Mouse (Mus musculus) hindbrain, postnatal 0 days (tissue): Measurements from ENCODE around the gene Igsf11. TPM values are rescaled to one million over a fixed set of nuclear protein-coding genes. Genes with fewer than 3 reads are reported as not detected.
A peak's percentile ranks its signal among the peaks of the same experiment; 100 is the strongest.

Source experiments
- ATAC-seq: fragments of 200-750 bp; cut with Nextera tagmentation; 2 replicates; pipeline ENCODE4 v1.8.0; 2017; ENCODE audit warnings: mild to moderate bottlenecking, moderate TSS enrichment, moderate library complexity
- DNase-seq: peaks from one replicate; pipeline ENCODE4 v3.0.0-alpha.2; 2015; ENCODE audit warnings: low spot score
- H3K27ac ChIP-seq: fragments of 300-500 bp; sonication (generic); 2 replicates; pipeline ENCODE4 v1.5.1; 2014; ENCODE audit warnings: mild to moderate bottlenecking
- H3K27me3 ChIP-seq: fragments of 300-500 bp; sonication (generic); 2 replicates; pipeline ENCODE4 v1.6.1; 2014; ENCODE audit warnings: low read length, mixed read lengths; ENCODE audit not compliant: insufficient read depth
- H3K36me3 ChIP-seq: fragments of 300-500 bp; sonication (generic); 2 replicates; pipeline ENCODE4 v1.6.1; 2014; ENCODE audit warnings: low read length, mixed read lengths; ENCODE audit not compliant: insufficient read depth
- H3K4me1 ChIP-seq: fragments of 300-500 bp; sonication (generic); 2 replicates; pipeline ENCODE4 v1.6.1; 2014; ENCODE audit warnings: antibody characterized with exemption, low read length, mixed read lengths; ENCODE audit not compliant: insufficient read depth
- H3K4me2 ChIP-seq: fragments of 300-500 bp; sonication (generic); 2 replicates; pipeline ENCODE4 v1.6.1; 2014; ENCODE audit warnings: low read depth, mild to moderate bottlenecking, low read length, moderate library complexity, mixed read lengths
- H3K4me3 ChIP-seq: fragments of 300-500 bp; sonication (generic); 2 replicates; pipeline ENCODE4 v1.5.1; 2014; ENCODE audit warnings: low read length
- H3K9ac ChIP-seq: fragments of 300-500 bp; sonication (generic); replicated peaks from 2 replicates; pipeline ENCODE4 v1.6.1; 2014; ENCODE audit warnings: mild to moderate bottlenecking, low read length, moderate library complexity, mixed read lengths
- H3K9me3 ChIP-seq: fragments of 300-500 bp; sonication (generic); 2 replicates; pipeline ENCODE4 v1.6.1; 2016; ENCODE audit warnings: low read length, mixed read lengths
- CTCF ChIP-seq: IDR thresholded peaks from 2 replicates; pipeline ENCODE4 v1.5.1; 2016; ENCODE audit warnings: antibody characterized with exemption, control low read depth, low read depth
- WGBS: fragments of 180-500 bp; shearing (Covaris S2); extraction: QIAGEN DNeasy Blood & Tissue Kit; methylation state at CpG from one replicate; pipeline ENCODE4 v1.1.7; 2014; 5-methylcytosine and 5-hydroxymethylcytosine counted together
- polyA plus RNA-seq: library from polyadenylated mRNA; unstranded; fragments of >200 nt; fragmentation: Nextera tagmentation; extraction: Ambion mirVana; gene quantifications from 2 replicates; pipeline ENCODE4 v1.2.1, GENCODE M21; 2015
- total RNA-seq: library from RNA; depleted of rRNA; stranded (reverse); fragments of >200 nt; gene quantifications from 2 replicates; pipeline ENCODE4 v1.2.3, GENCODE M21; 2014; rRNA removed

The Igsf11 gene
- total and polyA plus RNA-seq, 2 experiments from 2014 or later = 4.9 to 24.5 TPM

DNA sequence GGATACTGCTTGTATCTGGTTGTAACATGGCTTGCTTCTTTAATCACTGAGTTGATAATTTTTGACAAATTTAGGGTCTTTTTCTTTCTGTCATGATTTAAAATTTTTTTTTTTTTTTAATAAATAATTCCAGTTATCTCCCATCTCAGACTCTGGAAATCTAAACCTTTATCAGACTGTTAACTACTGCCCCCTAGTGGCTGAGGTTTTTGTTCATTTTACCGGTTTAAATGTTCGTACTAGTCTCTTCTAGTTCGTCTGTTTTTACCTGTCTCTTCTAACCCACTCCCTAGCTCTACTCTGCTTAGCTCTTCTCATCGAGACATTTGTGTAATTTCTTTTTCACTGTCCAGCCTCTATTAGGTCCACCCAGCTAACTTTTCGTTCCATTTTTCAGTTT lies 170.1 kb downstream of the Igsf11 start:
- Histone ChIP-seq H3K4me1 (no peaks in the 10 kb centered on the region), H3K4me3 (no peak overlapping the region), H3K27me3 (no peaks in the 10 kb centered on the region), H3K4me2 (no peak overlapping the region), H3K36me3 (no peaks in the 10 kb centered on the region), H3K9me3 (no peaks in the 10 kb centered on the region), H3K9ac (no peak overlapping the region), H3K27ac (no peak overlapping the region)
- ATAC-seq (no peak), DNase-seq (peak; percentile 76)
- TF ChIP-seq CTCF = peak; percentile 64
- WGBS = 37% methylated on average over 5 of the region's 5 CpGs

DNA sequence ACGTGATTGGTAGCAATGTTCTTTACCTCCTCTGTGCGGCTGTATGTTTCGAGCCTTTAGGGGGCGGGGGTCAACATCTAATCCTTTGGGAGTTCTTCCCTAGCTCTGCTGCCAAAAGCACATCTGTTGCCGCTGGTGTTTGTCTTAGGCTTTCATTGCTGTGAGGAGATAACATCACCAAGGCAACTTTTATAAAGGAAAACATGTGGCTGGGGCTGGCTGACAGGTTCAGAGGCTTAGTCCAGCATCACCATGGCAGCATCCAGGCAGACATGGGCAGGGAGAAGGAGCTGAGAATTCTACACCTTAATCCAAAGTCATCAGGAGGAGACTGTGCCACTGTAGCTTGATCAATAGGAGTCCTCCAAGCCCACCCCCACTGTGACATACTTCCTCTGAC lies 173.1 kb downstream of the Igsf11 start:
- no peak for TF ChIP-seq CTCF
- no peak for ATAC-seq

DNA sequence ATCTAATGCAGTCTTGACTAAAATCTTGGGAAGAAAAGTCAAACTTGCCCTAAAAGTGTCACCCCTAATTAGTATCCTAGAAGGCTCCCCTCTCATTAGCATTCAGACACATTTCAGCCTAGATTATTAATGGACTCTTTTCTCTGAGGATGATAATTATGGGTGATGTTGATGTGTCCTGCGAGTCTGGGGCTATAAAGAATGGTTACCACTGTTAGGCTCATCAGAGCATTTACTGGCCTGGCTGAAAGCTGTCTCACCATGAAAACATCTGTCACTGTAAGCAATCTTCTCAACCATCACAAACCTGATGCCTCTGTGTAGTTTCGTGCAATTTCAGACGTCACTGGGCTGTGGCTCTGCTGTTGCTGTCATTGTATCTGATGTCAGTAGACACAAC lies 179.0 kb downstream of the Igsf11 start:
- Histone ChIP-seq H3K27me3 (no peaks in the 10 kb centered on the region), H3K9me3 (no peaks in the 10 kb centered on the region), H3K36me3 (no peaks in the 10 kb centered on the region), H3K9ac (no peak overlapping the region), H3K27ac (no peak overlapping the region), H3K4me1 (no peaks in the 10 kb centered on the region), H3K4me2 (no peak overlapping the region), H3K4me3 (no peak overlapping the region)
- 44% methylated on average over 3 of the region's 3 CpGs for WGBS
- 0 out of 2 replicates have a peak, but pooled peaks have one; percentile 5 for ATAC-seq
- no peak for DNase-seq
- TF ChIP-seq CTCF = no peak

More for the DNA sequence above, 173.1 kb downstream of the Igsf11 start:
- Histone ChIP-seq H3K4me1 (no peaks in the 10 kb centered on the region), H3K4me2 (no peak overlapping the region), H3K27ac (no peak overlapping the region), H3K4me3 (no peak overlapping the region), H3K9ac (no peak overlapping the region), H3K27me3 (no peaks in the 10 kb centered on the region), H3K9me3 (no peaks in the 10 kb centered on the region), H3K36me3 (no peaks in the 10 kb centered on the region)
- DNase-seq = no peak
- WGBS = 52% methylated on average over 5 of the region's 5 CpGs

Other genes with a start within 250 kb of the Igsf11 start
- gene Arhgap31, start 179.4 kb upstream of the Igsf11 start, total RNA-seq = 12.7 and 14.9 TPM in 2 replicates
- 4.6 and 4.8 TPM in 2 replicates for gene Arhgap31, start 179.4 kb upstream of the Igsf11 start, polyA plus RNA-seq
- gene B4galt4, start 150.4 kb upstream of the Igsf11 start, total RNA-seq = 25.8 and 31.6 TPM in 2 replicates
- gene B4galt4, start 150.4 kb upstream of the Igsf11 start, polyA plus RNA-seq = 30.2 and 31.7 TPM in 2 replicates
- gene Upk1b, start 92.3 kb upstream of the Igsf11 start, total RNA-seq = 0.54 and 1.2 TPM in 2 replicates
- gene Upk1b, start 92.3 kb upstream of the Igsf11 start, polyA plus RNA-seq = 1.7 and 2.0 TPM in 2 replicates
- not detected in 2 replicates for gene 4930435E12Rik, start 63.9 kb upstream of the Igsf11 start, total RNA-seq
- not detected in 2 replicates for gene 4930435E12Rik, start 63.9 kb upstream of the Igsf11 start, polyA plus RNA-seq